Mouse (Mus musculus) lung, embryonic 14.5 days (tissue): ENCODE measurements at regions not wholly inside any gene's neighbourhood (a gene's known extent, or its start where the extent isn't known, plus 50 kb on each side); places are given as distances from the start of the nearest gene placed in this dataset.

Source experiments
- ATAC-seq: fragments of 200-750 bp; cut with Nextera tagmentation; 2 replicates; pipeline ENCODE4 v1.8.0; 2017; ENCODE audit warnings: mild to moderate bottlenecking, moderate TSS enrichment, moderate library complexity; ENCODE audit not compliant: insufficient read depth
- DNase-seq: peaks from one replicate; pipeline ENCODE4 v3.0.0-alpha.2; 2015
- H3K27ac ChIP-seq: fragments of 300-500 bp; sonication (generic); 2 replicates; pipeline ENCODE4 v1.5.1; 2014; ENCODE audit warnings: low read depth, mild to moderate bottlenecking, moderate library complexity
- H3K27me3 ChIP-seq: fragments of 300-500 bp; sonication (generic); 2 replicates; pipeline ENCODE4 v1.6.1; 2014; ENCODE audit warnings: low read length, control low read depth; ENCODE audit not compliant: insufficient read depth
- H3K36me3 ChIP-seq: fragments of 300-500 bp; sonication (generic); 2 replicates; pipeline ENCODE4 v1.6.1; 2014; ENCODE audit warnings: control low read depth; ENCODE audit not compliant: insufficient read depth
- H3K4me1 ChIP-seq: fragments of 300-500 bp; sonication (generic); 2 replicates; pipeline ENCODE4 v1.6.1; 2014; ENCODE audit warnings: antibody characterized with exemption, control low read depth; ENCODE audit not compliant: insufficient read depth
- H3K4me2 ChIP-seq: fragments of 300-500 bp; sonication (generic); 2 replicates; pipeline ENCODE4 v1.6.1; 2014; ENCODE audit warnings: mild to moderate bottlenecking
- H3K4me3 ChIP-seq: fragments of 300-500 bp; sonication (generic); 2 replicates; pipeline ENCODE4 v1.5.1; 2014; ENCODE audit warnings: low read depth, low read length
- H3K9ac ChIP-seq: fragments of 300-500 bp; sonication (generic); 2 replicates; pipeline ENCODE4 v1.6.1; 2014
- H3K9me3 ChIP-seq: fragments of 300-500 bp; sonication (generic); 2 replicates; pipeline ENCODE4 v1.6.1; 2016; ENCODE audit warnings: low read depth, low read length, control low read depth
- CTCF ChIP-seq: IDR thresholded peaks from 2 replicates; pipeline ENCODE4 v1.5.1; 2016; ENCODE audit warnings: antibody characterized with exemption, low read depth
- WGBS: fragments of 180-500 bp; shearing (Covaris S2); extraction: QIAGEN DNeasy Blood & Tissue Kit; methylation state at CpG from one replicate; pipeline ENCODE4 v1.1.7; 2014; 5-methylcytosine and 5-hydroxymethylcytosine counted together

- no peak overlapping the region for H3K27ac ChIP-seq
- WGBS, result 61% methylated on average over 1 of the region's 1 CpGs
- ATAC-seq (no peak), DNase-seq (no peak)
- 0 out of 2 replicates have a peak, but pooled peaks cover 2% of the 10 kb centered on the region for H3K4me1 ChIP-seq
- no peak overlapping the region for H3K4me2 ChIP-seq
- H3K4me3 ChIP-seq, result no peak overlapping the region
- H3K9me3 ChIP-seq, result no peaks in the 10 kb centered on the region
- no peaks in the 10 kb centered on the region for H3K27me3 ChIP-seq
- H3K36me3 ChIP-seq, result no peaks in the 10 kb centered on the region
- no peak for TF ChIP-seq CTCF
- H3K9ac ChIP-seq, result no peak overlapping the region
Observed at GRCm38 (mm10) chr16:62981821-62982220, 127.7 kb downstream of the Pros1 start.

GRCm38 (mm10) chr16:62982558-62982957 lies 128.5 kb downstream of the Pros1 start:
- Histone ChIP-seq H3K27ac (no peak overlapping the region), H3K9ac (no peak overlapping the region), H3K4me1 (0 out of 2 replicates have a peak, but pooled peaks cover 2% of the 10 kb centered on the region), H3K4me2 (no peak overlapping the region), H3K9me3 (no peaks in the 10 kb centered on the region), H3K36me3 (no peaks in the 10 kb centered on the region), H3K27me3 (no peaks in the 10 kb centered on the region), H3K4me3 (no peak overlapping the region)
- 46% methylated on average over 4 of the region's 4 CpGs for WGBS
- DNase-seq (peak; percentile 56), ATAC-seq (no peak)
- TF ChIP-seq CTCF, result no peak

- 83% methylated on average over 3 of the region's 3 CpGs for WGBS
- H3K4me2 ChIP-seq, result no peak overlapping the region
Observed at GRCm38 (mm10) chr16:62995555-62995954, 141.4 kb downstream of the Pros1 start.

GRCm38 (mm10) chr16:63011151-63011734 lies 157.1 kb downstream of the Pros1 start:
- Histone ChIP-seq H3K9me3 (no peaks in the 10 kb centered on the region), H3K27me3 (no peaks in the 10 kb centered on the region), H3K36me3 (no peaks in the 10 kb centered on the region), H3K27ac (no peak overlapping the region), H3K4me1 (no peaks in the 10 kb centered on the region), H3K4me2 (no peak overlapping the region), H3K4me3 (no peak overlapping the region), H3K9ac (no peak overlapping the region)
- no peak for TF ChIP-seq CTCF
- no peak for ATAC-seq
- DNase-seq, result no peak
- 89% methylated on average over 4 of the region's 4 CpGs for WGBS

More at GRCm38 (mm10) chr16:62995555-62995954, 141.4 kb downstream of the Pros1 start:
- TF ChIP-seq CTCF, result no peak
- H3K27me3 ChIP-seq, result no peaks in the 10 kb centered on the region
- ATAC-seq (no peak), DNase-seq (no peak)
- no peaks in the 10 kb centered on the region for H3K36me3 ChIP-seq
- H3K9ac ChIP-seq, result no peak overlapping the region
- H3K4me3 ChIP-seq, result no peak overlapping the region
- no peak overlapping the region for H3K27ac ChIP-seq
- no peaks in the 10 kb centered on the region for H3K4me1 ChIP-seq
- H3K9me3 ChIP-seq, result no peaks in the 10 kb centered on the region

GRCm38 (mm10) chr16:63014453-63014852 lies 160.3 kb downstream of the Pros1 start:
- 35% methylated on average over 7 of the region's 7 CpGs for WGBS
- Histone ChIP-seq H3K27ac (no peak overlapping the region), H3K4me2 (no peak overlapping the region), H3K36me3 (no peaks in the 10 kb centered on the region), H3K9ac (no peak overlapping the region), H3K9me3 (no peaks in the 10 kb centered on the region), H3K4me1 (no peaks in the 10 kb centered on the region), H3K27me3 (no peaks in the 10 kb centered on the region), H3K4me3 (no peak overlapping the region)
- peak; percentile 70 for DNase-seq
- TF ChIP-seq CTCF, result peak; percentile 74
- no peak for ATAC-seq

- no peak overlapping the region for H3K27ac ChIP-seq
- WGBS, result 35% methylated on average over 1 of the region's 1 CpGs
- ATAC-seq, result peak; percentile 83
- peak; percentile 75 for TF ChIP-seq CTCF
- peak; percentile 90 for DNase-seq
- H3K27me3 ChIP-seq, result no peaks in the 10 kb centered on the region
- H3K4me1 ChIP-seq, result no peaks in the 10 kb centered on the region
- H3K4me2 ChIP-seq, result no peak overlapping the region
- no peaks in the 10 kb centered on the region for H3K9me3 ChIP-seq
- no peak overlapping the region for H3K4me3 ChIP-seq
- no peak overlapping the region for H3K9ac ChIP-seq
- H3K36me3 ChIP-seq, result no peaks in the 10 kb centered on the region
Observed at GRCm38 (mm10) chr16:63016144-63016543, 162.0 kb downstream of the Pros1 start.

GRCm38 (mm10) chr16:63016658-63017057 lies 162.6 kb downstream of the Pros1 start:
- no peaks in the 10 kb centered on the region for H3K36me3 ChIP-seq
- WGBS, result 30% methylated on average over 2 of the region's 2 CpGs
- H3K4me2 ChIP-seq, result no peak overlapping the region
- no peak overlapping the region for H3K9ac ChIP-seq
- H3K4me3 ChIP-seq, result no peak overlapping the region
- DNase-seq (peak; percentile 8), ATAC-seq (peak; percentile 17; the same call in 1 of the 2 replicates)
- H3K9me3 ChIP-seq, result no peaks in the 10 kb centered on the region
- no peak for TF ChIP-seq CTCF
- H3K4me1 ChIP-seq, result no peaks in the 10 kb centered on the region
- no peaks in the 10 kb centered on the region for H3K27me3 ChIP-seq
- H3K27ac ChIP-seq, result no peak overlapping the region
